Mouse (Mus musculus) heart, postnatal 25 days (tissue): ENCODE data around the gene H2al3. TPM values are rescaled to one million over a fixed set of nuclear protein-coding genes. Genes with fewer than 3 reads are reported as not detected.

Experiments used
- DNase-seq: peaks from one replicate; pipeline ENCODE4 v3.0.0; 2022; ENCODE audit warnings: low spot score
- intact Hi-C: fragments of 180-260 bp; cut with DNase I; formaldehyde crosslinking; loops from one replicate; pipeline ENCODE4 v1.15.1; 2025
- total RNA-seq, 2 experiments: library from RNA; stranded (reverse); gene quantifications; 2 replicates each; pipeline ENCODE4 v1.2.3; 2021

H2al3 gene
- not detected for total RNA-seq

- intact Hi-C loops, result no loop called here
- no peak for DNase-seq
These were observed at the start of gene H2al3 for GRCm38 (mm10) chrX:9849403-9849802. H2al3 (plus strand) TSS chrX:9849703.

GRCm38 (mm10) chrX:9810101-9810500 lies 39.4 kb upstream of the H2al3 start:
- no peak for DNase-seq
- intact Hi-C loops, result no loop called here

GRCm38 (mm10) chrX:9812469-9812868 lies 37.0 kb upstream of the H2al3 start:
- no peak for DNase-seq
- intact Hi-C loops, result no loop called here

- DNase-seq, result no peak
- intact Hi-C loops, result no loop called here
These were observed 14.7 kb upstream of the H2al3 start for GRCm38 (mm10) chrX:9834779-9835178.

GRCm38 (mm10) chrX:9846628-9847027 lies 2.9 kb upstream of the H2al3 start, which contains the start of gene Hypm:
Hypm (plus strand) TSS chrX:9846928.
- no peak for DNase-seq
- intact Hi-C loops, result no loop called here

GRCm38 (mm10) chrX:9861859-9862258 lies 12.4 kb downstream of the H2al3 start:
- DNase-seq, result no peak
- intact Hi-C loops, result no loop called here

- no peak for DNase-seq
- intact Hi-C loops, result no loop called here
These were observed 26.0 kb downstream of the H2al3 start for GRCm38 (mm10) chrX:9875519-9875918.

GRCm38 (mm10) chrX:9885322-9885721 lies 35.8 kb downstream of the H2al3 start, which contains the start of gene Sytl5:
Sytl5 (plus strand) TSS chrX:9885622.
- intact Hi-C loops, result no loop called here

More at GRCm38 (mm10) chrX:9885322-9885721, 35.8 kb downstream of the H2al3 start, which contains the start of gene Sytl5:
- no peak for DNase-seq

Other genes starting within 250 kb of the H2al3 start
- 10 to 100 TPM; 47.2 to 55.2 TPM for gene Dynlt3, start 186.7 kb upstream of the H2al3 start, total RNA-seq
- not detected for gene Hypm, start 2.8 kb upstream of the H2al3 start, total RNA-seq
- gene Sytl5, start 35.9 kb downstream of the H2al3 start, total RNA-seq, result under 1 TPM; 0.31 to 0.45 TPM